Mouse (Mus musculus): ENCODE results near the gene Cacna1c.

DNA sequence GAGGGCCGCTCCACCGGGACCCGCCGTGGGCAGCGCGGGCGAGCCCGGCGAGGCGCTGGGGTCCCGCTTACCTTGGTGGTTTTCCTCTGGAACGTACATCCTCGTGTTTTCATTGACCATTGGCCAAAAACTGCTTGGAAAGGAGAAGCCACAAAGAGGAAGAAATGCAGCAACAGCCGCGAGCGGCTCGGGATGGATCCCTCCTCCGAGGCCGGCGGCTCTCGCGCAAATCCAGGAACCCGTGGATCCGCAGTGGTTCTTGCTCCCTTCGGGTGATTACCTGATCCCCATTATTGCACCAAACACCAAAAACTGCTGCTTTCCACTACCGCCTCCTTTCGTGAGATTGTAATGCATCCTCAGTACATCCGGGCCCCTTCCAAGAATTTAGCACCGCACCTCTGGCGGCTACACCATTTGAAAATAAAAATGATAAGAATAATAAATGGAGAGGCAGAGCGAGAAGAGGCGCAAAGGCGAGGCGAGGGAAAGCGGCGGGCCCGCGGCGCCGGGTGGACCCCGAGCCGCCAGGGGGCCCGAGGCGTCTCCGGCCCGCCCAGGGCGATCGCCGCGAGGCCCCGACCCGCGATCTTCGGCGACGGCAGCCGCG, 88.3 kb downstream of the Cacna1c start:
- TF ChIP-seq POLR2A (IDR thresholded peaks at IDR 0.05; ENCODE audit: borderline replicate concordance, insufficient read depth, low read length) (no peak), CTCF (IDR thresholded peaks at IDR 0.05; ENCODE audit: borderline replicate concordance, insufficient read depth, low read depth, low read length) (no peak; the same call in 1 of the 2 replicates)
